Mouse (Mus musculus) lung, embryonic 15.5 days (tissue): ENCODE results near the gene Cubn. TPM values are rescaled to one million over a fixed set of nuclear protein-coding genes. Genes with fewer than 3 reads are reported as not detected.

Experiments used
- ATAC-seq: fragments of 200-750 bp; cut with Nextera tagmentation; 2 replicates; pipeline ENCODE4 v1.8.0; 2017; ENCODE audit warnings: moderate number of reproducible peaks, borderline replicate concordance; ENCODE audit not compliant: low FRiP score, low TSS enrichment; ENCODE audit errors: extremely low read depth
- H3K27ac ChIP-seq: fragments of 300-500 bp; sonication (generic); 2 replicates; pipeline ENCODE4 v1.5.1; 2015; ENCODE audit warnings: moderate library complexity, mild to moderate bottlenecking, inconsistent platforms
- H3K27me3 ChIP-seq: fragments of 300-500 bp; sonication (generic); 2 replicates; pipeline ENCODE4 v1.6.1; 2015; ENCODE audit warnings: inconsistent platforms
- H3K36me3 ChIP-seq: fragments of 300-500 bp; sonication (generic); 2 replicates; pipeline ENCODE4 v1.6.1; 2015; ENCODE audit warnings: inconsistent platforms
- H3K4me1 ChIP-seq: fragments of 300-500 bp; sonication (generic); 2 replicates; pipeline ENCODE4 v1.6.1; 2015; ENCODE audit warnings: inconsistent platforms
- H3K4me2 ChIP-seq: fragments of 300-500 bp; sonication (generic); 2 replicates; pipeline ENCODE4 v1.6.1; 2015; ENCODE audit warnings: inconsistent platforms, mild to moderate bottlenecking, moderate library complexity
- H3K4me3 ChIP-seq: fragments of 300-500 bp; sonication (generic); 2 replicates; pipeline ENCODE4 v1.5.1; 2015; ENCODE audit warnings: mild to moderate bottlenecking, inconsistent platforms
- H3K9ac ChIP-seq: fragments of 300-500 bp; sonication (generic); 2 replicates; pipeline ENCODE4 v1.6.1; 2015; ENCODE audit warnings: inconsistent platforms
- H3K9me3 ChIP-seq: fragments of 300-500 bp; sonication (generic); 2 replicates; pipeline ENCODE4 v1.6.1; 2016; ENCODE audit warnings: inconsistent platforms
- WGBS: fragments of 180-500 bp; shearing (Covaris S2); methylation state at CpG from one replicate; pipeline ENCODE4 v1.1.7; 2015; 5-methylcytosine and 5-hydroxymethylcytosine counted together
- polyA plus RNA-seq: library from polyadenylated mRNA; unstranded; fragments of >200 nt; fragmentation: Nextera tagmentation; extraction: Ambion mirVana; gene quantifications from 2 replicates; pipeline ENCODE4 v1.2.1, GENCODE M21; 2015

The Cubn gene
- polyA plus RNA-seq, 1 experiment from 2014 or later: 0.76 TPM

DNA sequence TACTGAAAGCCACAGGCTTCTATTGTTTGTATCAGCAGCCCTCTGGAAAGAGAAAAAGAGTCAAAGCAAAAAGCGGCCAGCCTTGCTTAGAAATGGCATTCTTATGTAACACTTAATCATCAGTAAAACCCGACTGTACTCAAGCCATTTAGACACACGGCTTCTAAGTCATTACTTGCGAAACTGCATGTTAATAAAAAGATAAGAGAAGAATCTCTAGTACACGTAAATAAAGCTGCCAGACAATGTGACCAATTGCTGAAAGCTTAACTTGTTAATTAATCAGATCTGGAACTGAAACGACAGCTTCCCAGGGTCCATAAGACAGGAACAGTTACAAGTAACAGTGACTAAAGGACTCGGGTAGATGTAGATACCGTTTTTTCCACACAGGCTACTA lies 30.5 kb upstream of the Cubn start:
- H3K4me3 ChIP-seq: no peak overlapping the region
- no peaks in the 10 kb centered on the region for H3K36me3 ChIP-seq
- no peaks in the 10 kb centered on the region for H3K4me1 ChIP-seq
- no peak overlapping the region for H3K9ac ChIP-seq
- no peak overlapping the region for H3K4me2 ChIP-seq
- H3K9me3 ChIP-seq: no peaks in the 10 kb centered on the region
- no peaks in the 10 kb centered on the region for H3K27me3 ChIP-seq
- no peak for ATAC-seq
- H3K27ac ChIP-seq: no peak overlapping the region
- 21% methylated on average over 8 of the region's 8 CpGs for WGBS

DNA sequence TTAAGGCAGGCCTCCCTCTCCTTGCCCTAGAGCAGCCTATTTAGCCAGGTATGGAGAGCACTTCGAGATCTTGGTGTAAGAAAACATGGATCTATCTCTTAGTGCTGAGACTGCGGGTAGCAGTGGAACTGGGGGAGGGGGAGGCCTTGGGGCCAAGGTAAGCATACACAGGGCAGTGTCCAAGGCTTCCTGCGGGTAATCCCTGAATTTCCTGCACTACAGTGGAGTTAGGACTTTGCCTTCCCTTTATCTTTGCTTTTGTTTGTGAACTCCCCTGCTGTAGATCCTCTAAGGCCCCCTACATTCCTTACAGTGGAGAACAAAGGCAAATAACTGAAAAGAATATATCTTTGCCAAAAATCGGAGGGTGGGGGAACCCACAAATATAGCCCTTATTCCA lies 23.3 kb upstream of the Cubn start:
- Histone ChIP-seq H3K27me3 (no peaks in the 10 kb centered on the region), H3K4me3 (no peak overlapping the region), H3K4me1 (no peaks in the 10 kb centered on the region), H3K9me3 (no peaks in the 10 kb centered on the region), H3K36me3 (no peaks in the 10 kb centered on the region), H3K4me2 (no peak overlapping the region), H3K27ac (no peak overlapping the region), H3K9ac (no peak overlapping the region)
- 59% methylated on average over 4 of the region's 4 CpGs for WGBS
- ATAC-seq: no peak

DNA sequence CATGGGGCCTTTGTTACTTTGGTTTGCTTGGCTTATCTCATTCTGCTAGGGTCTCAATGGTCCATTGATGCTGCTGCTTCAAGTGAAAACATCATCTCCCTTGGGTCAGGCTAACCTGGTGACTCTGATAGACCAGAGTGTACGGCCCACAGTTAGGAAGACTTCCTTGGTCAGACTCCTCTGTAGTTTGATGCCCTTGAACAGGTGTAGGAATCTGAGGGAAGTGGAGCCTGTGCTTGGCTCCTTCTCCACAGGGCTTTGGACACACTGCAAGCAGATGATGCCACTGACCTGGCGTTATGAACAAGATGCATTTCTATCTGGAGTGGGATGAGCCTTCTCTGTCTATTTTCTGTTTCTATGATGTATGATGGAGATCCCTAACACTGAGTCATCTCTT lies 11.1 kb upstream of the Cubn start:
- Histone ChIP-seq H3K27me3 (no peaks in the 10 kb centered on the region), H3K9ac (no peak overlapping the region), H3K9me3 (no peaks in the 10 kb centered on the region), H3K4me3 (no peak overlapping the region), H3K27ac (no peak overlapping the region), H3K36me3 (no peaks in the 10 kb centered on the region), H3K4me2 (no peak overlapping the region), H3K4me1 (no peaks in the 10 kb centered on the region)
- WGBS: 93% methylated on average over 2 of the region's 2 CpGs
- ATAC-seq: no peak

DNA sequence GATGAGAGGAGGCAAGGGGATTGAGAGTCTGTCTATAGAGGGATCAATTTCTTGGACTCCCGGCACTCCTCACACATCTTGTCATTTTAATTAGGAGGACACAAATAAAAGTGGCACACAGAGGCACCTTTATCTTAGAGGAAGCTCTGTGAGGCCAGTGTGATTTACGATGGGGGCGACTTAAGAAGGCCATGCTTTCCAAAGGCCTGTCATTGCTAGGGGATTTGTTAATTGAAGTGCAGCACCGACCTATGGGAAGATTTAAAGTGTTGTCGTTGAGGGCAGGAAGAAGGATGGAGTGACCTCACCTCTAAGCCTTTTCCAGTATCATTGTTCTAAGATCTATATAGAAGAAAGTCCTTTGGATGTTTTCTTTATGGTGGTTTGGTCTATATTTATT lies 9.9 kb upstream of the Cubn start:
- no peak overlapping the region for H3K9ac ChIP-seq
- no peaks in the 10 kb centered on the region for H3K9me3 ChIP-seq
- no peaks in the 10 kb centered on the region for H3K4me1 ChIP-seq
- no peak overlapping the region for H3K4me3 ChIP-seq
- H3K4me2 ChIP-seq: no peak overlapping the region
- ATAC-seq: no peak
- 45% methylated on average over 5 of the region's 5 CpGs for WGBS
- H3K27ac ChIP-seq: no peak overlapping the region
- no peaks in the 10 kb centered on the region for H3K27me3 ChIP-seq
- H3K36me3 ChIP-seq: no peaks in the 10 kb centered on the region

DNA sequence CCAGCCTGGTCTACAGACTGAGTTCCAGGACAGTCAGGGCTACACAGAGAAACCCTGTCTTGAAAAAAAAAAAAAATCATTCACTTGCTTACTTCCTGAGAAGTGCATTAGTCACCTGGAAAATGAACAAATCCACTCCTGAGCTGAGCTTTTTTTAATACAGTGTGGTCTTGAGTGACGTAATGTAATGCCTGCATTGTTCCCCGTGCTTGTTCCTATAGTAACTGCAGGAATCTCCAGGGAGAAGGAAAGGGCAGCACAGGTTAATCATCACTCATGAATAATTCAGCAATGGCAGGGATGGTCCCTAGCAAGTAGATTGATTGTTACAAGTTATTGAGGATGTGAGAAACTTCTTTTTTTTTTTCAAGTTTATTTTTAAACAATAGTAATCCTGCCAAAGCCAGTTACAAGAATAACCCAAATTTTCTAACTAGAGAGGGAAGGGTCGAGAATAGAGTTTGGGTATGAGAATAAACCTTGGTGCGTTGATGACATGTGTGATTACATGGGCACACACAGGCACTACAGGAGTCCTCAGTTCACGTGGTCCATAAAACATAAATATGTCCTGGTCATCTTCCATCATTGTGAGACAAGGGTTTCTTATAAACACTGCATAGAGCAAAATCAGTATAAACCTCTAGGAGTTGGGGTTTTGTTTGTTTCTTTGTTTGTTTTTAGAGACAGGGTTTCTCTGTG lies 8.8 kb upstream of the Cubn start:
- Histone ChIP-seq H3K4me2 (no peak overlapping the region), H3K9ac (no peak overlapping the region), H3K36me3 (no peaks in the 10 kb centered on the region), H3K4me1 (no peaks in the 10 kb centered on the region), H3K27ac (no peak overlapping the region), H3K9me3 (no peaks in the 10 kb centered on the region), H3K4me3 (no peak overlapping the region), H3K27me3 (no peaks in the 10 kb centered on the region)
- ATAC-seq: no peak
- 59% methylated on average over 5 of the region's 5 CpGs for WGBS

DNA sequence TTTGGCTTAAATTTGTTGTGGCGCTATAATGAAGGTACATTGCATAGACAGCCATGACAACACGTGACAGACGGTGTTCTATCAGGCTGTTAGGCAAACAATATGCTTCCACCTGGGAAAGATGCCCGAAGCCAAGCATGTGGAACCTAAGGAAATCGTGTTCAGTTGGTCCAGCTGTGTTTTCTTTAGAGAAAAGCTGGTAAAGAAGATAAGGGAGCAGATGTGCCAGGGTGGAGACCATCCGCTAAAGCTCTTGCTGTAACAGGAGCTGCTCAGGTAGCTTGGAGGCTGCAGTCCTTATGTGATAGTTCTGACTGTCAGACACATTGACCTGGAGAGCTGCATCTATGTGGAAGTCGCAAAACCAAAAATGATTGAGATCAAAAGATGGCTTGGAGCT lies 7.6 kb upstream of the Cubn start:
- Histone ChIP-seq H3K36me3 (no peaks in the 10 kb centered on the region), H3K9ac (no peak overlapping the region), H3K4me2 (no peak overlapping the region), H3K4me1 (no peaks in the 10 kb centered on the region), H3K27ac (no peak overlapping the region), H3K27me3 (no peaks in the 10 kb centered on the region), H3K9me3 (no peaks in the 10 kb centered on the region), H3K4me3 (no peak overlapping the region)
- no peak for ATAC-seq
- WGBS: 59% methylated on average over 7 of the region's 7 CpGs

DNA sequence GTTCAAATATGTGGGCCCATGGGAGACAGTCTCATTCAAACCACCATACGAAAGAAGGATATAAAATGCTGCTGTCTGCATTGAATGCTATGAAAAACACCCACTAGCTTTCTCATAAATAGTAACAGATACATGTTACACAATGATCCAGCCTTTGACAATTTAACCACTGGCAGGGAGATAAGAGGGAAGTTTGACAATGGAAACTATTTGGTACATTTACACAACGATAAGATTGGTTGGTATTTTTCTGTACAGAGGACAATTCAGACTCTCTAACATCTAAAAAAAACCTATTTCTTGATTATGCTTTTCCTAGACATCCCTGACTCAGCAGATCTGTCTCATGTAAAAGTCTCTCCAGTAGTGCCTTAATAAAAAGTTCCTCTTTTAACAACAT lies 4.5 kb upstream of the Cubn start:
- Histone ChIP-seq H3K4me2 (no peak overlapping the region), H3K9me3 (no peaks in the 10 kb centered on the region), H3K9ac (no peak overlapping the region), H3K27me3 (no peaks in the 10 kb centered on the region), H3K27ac (no peak overlapping the region), H3K36me3 (no peaks in the 10 kb centered on the region), H3K4me1 (no peaks in the 10 kb centered on the region), H3K4me3 (no peak overlapping the region)
- 67% methylated on average over 2 of the region's 2 CpGs for WGBS
- ATAC-seq: no peak

DNA sequence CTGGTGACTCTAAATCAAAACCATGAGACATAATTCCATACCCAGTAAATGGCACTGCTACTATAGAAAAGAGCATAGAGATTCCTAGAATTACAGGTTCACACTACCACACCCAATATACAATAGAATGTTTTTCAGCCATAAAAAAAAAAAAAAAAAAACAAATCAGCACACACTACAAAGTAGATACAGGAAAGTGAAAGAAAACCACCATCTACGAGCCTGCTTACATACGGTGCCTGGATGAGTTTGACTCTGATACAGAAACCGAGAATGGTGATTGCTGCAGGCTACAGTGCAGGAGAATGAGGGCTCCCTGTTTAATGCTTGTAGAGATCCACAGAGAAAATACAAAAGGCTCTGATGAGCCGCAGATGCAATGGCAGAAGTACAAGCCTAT lies 1.3 kb upstream of the Cubn start:
- H3K27me3 ChIP-seq: no peaks in the 10 kb centered on the region
- 81% methylated on average over 4 of the region's 4 CpGs for WGBS

DNA sequence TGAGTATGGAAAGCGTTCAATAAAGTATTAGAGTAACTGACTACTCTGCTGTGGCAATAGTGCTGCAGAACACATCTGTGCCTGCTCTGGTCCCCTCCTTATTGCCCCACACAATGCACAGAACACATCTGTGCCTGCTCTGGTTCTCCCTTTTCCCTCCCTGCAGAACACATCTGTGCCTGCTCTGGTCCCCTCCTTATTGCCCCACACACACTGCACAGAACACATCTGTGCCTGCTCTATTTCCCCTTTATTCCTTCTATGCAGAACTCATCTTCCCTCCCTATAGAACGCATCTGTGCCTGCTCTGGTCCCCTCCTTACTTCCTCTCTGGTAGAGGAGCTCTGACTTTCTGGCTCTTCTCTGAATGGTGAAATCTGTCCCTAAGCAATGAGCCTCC lies 1.1 kb downstream of the Cubn start:
- no peaks in the 10 kb centered on the region for H3K4me1 ChIP-seq
- no peak overlapping the region for H3K4me3 ChIP-seq
- H3K27me3 ChIP-seq: no peaks in the 10 kb centered on the region
- WGBS: 82% methylated on average over 2 of the region's 2 CpGs
- H3K36me3 ChIP-seq: no peaks in the 10 kb centered on the region
- no peaks in the 10 kb centered on the region for H3K9me3 ChIP-seq
- no peak overlapping the region for H3K9ac ChIP-seq
- no peak overlapping the region for H3K4me2 ChIP-seq
- no peak for ATAC-seq
- no peak overlapping the region for H3K27ac ChIP-seq

More for the DNA sequence above, 1.3 kb upstream of the Cubn start:
- Histone ChIP-seq H3K4me1 (no peaks in the 10 kb centered on the region), H3K27ac (no peak overlapping the region), H3K4me3 (no peak overlapping the region), H3K36me3 (no peaks in the 10 kb centered on the region), H3K9ac (no peak overlapping the region), H3K9me3 (no peaks in the 10 kb centered on the region), H3K4me2 (no peak overlapping the region)
- ATAC-seq: no peak

DNA sequence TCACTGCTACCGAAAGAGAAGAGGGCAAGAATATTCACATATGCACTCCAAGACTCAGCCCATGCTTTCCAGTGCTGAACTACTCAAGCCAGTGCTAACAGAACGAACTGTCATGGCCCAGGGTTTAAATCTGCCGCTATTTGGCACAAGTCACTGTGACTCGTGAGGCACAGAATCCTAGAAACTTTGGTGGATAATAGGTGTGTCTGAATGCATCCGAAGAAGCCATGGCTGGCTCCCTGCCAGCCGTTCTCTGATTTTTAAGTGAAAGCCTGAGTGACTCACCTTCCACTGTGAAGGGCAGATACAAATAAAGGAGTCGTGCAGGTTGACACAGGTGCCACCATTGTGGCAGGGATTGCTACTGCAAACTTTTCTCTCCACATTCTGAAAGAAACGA lies 5.1 kb downstream of the Cubn start:
- H3K4me2 ChIP-seq: no peak overlapping the region
- WGBS: 68% methylated on average over 8 of the region's 8 CpGs

DNA sequence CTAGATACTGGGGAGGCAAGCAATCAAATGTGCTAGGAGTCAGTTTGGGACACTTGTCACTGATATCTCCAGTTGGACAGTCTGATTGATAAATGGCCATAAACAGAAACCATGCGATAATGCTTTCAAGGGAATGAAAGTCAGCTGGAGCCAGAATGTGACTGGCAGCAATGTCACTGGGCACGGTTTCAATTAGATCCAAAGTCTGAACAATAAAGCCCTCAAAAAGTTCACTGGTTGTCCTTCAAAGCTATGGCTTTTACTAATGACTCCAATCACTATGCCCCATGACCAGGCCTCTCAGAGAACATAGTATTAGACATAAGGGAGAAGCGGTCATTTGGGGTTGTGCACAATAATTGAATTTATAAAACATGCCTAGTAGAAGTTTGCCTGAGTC lies 7.0 kb downstream of the Cubn start:
- no peak overlapping the region for H3K27ac ChIP-seq
- H3K4me2 ChIP-seq: no peak overlapping the region
- no peaks in the 10 kb centered on the region for H3K9me3 ChIP-seq
- no peaks in the 10 kb centered on the region for H3K27me3 ChIP-seq
- no peak for ATAC-seq
- WGBS: 68% methylated on average over 3 of the region's 3 CpGs
- no peak overlapping the region for H3K9ac ChIP-seq
- no peaks in the 10 kb centered on the region for H3K4me1 ChIP-seq
- H3K36me3 ChIP-seq: no peaks in the 10 kb centered on the region
- no peak overlapping the region for H3K4me3 ChIP-seq

More for the DNA sequence above, 5.1 kb downstream of the Cubn start:
- H3K9ac ChIP-seq: no peak overlapping the region
- no peaks in the 10 kb centered on the region for H3K36me3 ChIP-seq
- H3K27me3 ChIP-seq: no peaks in the 10 kb centered on the region
- no peak for ATAC-seq
- H3K4me1 ChIP-seq: no peaks in the 10 kb centered on the region
- H3K4me3 ChIP-seq: no peak overlapping the region
- H3K27ac ChIP-seq: no peak overlapping the region
- H3K9me3 ChIP-seq: no peaks in the 10 kb centered on the region

DNA sequence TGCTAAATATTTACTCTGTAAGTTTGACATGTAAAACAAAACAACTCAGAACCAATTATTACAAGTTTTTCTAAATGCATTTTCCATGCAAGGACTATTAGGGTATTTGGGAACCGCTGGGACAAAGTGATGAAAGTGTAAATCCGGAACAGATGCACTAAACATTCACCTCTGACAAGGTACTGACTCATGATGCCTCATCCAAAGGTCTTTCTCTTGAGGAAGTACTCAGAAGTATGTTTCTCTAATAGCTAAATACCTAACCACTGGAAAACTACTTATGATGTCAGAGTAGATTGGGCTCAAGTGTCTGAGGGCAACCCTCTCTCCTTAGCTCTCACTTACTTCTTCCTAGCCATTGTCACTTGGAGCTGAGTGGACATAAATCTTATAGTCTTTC lies 10.9 kb downstream of the Cubn start:
- Histone ChIP-seq H3K4me3 (no peak overlapping the region), H3K9ac (no peak overlapping the region), H3K9me3 (no peaks in the 10 kb centered on the region), H3K27ac (no peak overlapping the region), H3K4me1 (no peaks in the 10 kb centered on the region), H3K27me3 (no peaks in the 10 kb centered on the region), H3K4me2 (no peak overlapping the region), H3K36me3 (no peaks in the 10 kb centered on the region)
- WGBS: 76% methylated on average over 2 of the region's 2 CpGs
- ATAC-seq: no peak

DNA sequence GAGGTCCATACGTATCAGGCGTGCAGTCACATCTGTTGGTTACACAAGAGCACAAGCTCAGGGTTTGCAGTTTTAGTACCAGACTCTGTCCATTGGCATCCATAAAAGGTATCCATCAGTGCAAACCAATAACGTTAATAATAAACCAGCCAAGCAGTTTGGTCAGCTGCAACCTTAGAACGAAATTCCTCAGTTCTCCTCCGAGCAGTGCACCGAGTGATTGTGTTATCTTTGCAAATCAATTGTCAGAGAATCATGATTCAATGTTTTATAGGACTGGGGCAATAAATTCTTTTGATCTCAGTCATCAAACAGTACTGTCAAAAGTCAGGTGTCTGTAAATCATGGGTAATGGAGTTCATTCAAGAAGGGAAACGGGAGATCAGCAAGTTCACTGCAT lies 12.4 kb downstream of the Cubn start:
- Histone ChIP-seq H3K9me3 (no peaks in the 10 kb centered on the region), H3K36me3 (no peaks in the 10 kb centered on the region), H3K27ac (no peak overlapping the region), H3K9ac (no peak overlapping the region), H3K4me1 (no peaks in the 10 kb centered on the region), H3K4me2 (no peak overlapping the region), H3K4me3 (no peak overlapping the region), H3K27me3 (no peaks in the 10 kb centered on the region)
- 65% methylated on average over 7 of the region's 7 CpGs for WGBS
- no peak for ATAC-seq
